Mouse (Mus musculus) bone marrow macrophage, adult 2 months (primary cell): Measurements from ENCODE around the gene Heatr9. TPM values are rescaled to one million over a fixed set of nuclear protein-coding genes. Genes with fewer than 3 reads are reported as not detected.
"Not testable (repeated sequence)": the region's sequence is repeated elsewhere in the genome, so short reads cannot be mapped to it uniquely, and the experiment has no call there.

Experiments used
- H3K27ac ChIP-seq: 2 replicates; pipeline ENCODE4 v1.5.1; 2012; ENCODE audit warnings: low read depth, low read length; ENCODE audit not compliant: insufficient read depth
- H3K4me1 ChIP-seq: 2 replicates; pipeline ENCODE4 v1.6.1; 2012; ENCODE audit warnings: low read length; ENCODE audit not compliant: control insufficient read depth, insufficient read depth
- H3K4me3 ChIP-seq: 2 replicates; pipeline ENCODE4 v1.5.1; 2012; ENCODE audit warnings: mild to moderate bottlenecking, low read length, moderate library complexity; ENCODE audit not compliant: insufficient read depth
- CTCF ChIP-seq: IDR thresholded peaks from 2 replicates; pipeline ENCODE4 v1.5.1; 2012; ENCODE audit warnings: low read depth, mild to moderate bottlenecking, low read length, moderate library complexity
- POLR2A ChIP-seq: IDR thresholded peaks from 2 replicates; pipeline ENCODE4 v1.6.1; 2012; ENCODE audit warnings: mild to moderate bottlenecking, low read depth, low read length, borderline replicate concordance
- polyA plus RNA-seq: library from polyadenylated mRNA; stranded (reverse); fragments of >200 nt; gene quantifications from 2 replicates; pipeline ENCODE4 v1.2.4, GENCODE M21; 2012; ENCODE audit not compliant: missing spikeins, insufficient read depth, insufficient read length

Gene Heatr9
- polyA plus RNA-seq, 1 experiment: not detected

DNA sequence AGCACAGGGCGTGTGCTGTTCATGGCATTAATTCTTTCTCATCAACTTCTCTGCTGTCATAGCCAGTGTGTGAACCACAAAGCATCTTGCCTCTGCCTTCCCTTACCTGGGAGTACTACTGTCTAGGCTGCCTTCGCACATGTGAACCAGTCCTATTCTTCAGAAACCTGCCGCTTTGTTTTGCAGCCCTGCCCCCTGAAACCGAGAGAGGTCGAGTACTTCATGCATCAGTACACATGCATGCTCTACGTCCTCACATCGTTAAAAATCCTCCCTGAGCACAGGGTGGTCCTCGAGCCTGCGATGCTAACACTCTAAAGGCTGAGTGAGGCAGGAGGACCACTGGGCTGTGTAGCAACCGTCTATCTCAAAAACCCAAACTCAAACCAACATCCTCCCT, 35.1 kb upstream of the Heatr9 start:
- Histone ChIP-seq H3K4me3 (no peak overlapping the region), H3K4me1 (peaks cover 17% of the 10 kb centered on the region), H3K27ac (no peak overlapping the region)
- TF ChIP-seq CTCF (no peak), POLR2A (no peak)

DNA sequence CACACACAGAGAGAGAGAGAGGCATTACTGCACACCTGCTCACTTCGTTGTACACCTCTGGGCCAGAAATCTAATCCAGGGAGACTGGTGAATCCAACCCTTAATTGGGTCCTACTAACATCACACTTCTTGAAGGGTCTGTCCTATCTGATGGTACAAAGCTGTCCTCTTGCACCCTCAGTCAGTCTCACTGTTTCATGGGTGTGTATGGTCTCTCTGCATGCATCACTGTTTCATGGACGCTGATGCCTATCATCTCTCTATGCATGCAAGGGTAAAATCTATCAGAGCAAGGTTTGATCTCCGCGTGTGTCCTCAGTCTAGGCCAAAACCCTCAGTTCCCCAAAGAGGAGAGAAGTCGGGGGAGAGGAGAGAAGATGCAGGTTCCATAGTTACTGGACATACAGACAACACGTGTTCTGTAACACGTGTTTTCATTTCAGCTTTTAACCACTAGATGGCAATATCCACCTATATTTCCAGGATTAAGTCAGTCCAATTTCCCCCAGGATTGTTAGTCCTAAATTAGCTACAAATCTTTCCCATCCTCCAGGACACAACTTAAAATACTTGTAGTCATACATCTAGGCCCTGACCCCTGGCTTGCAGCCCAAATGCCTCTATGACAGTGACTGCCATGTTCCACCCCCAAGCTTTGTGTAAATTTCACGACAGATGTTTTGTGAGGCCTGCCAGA, 34.3 kb upstream of the Heatr9 start:
- no peak overlapping the region for H3K4me3 ChIP-seq
- H3K4me1 ChIP-seq: peaks cover 15% of the 10 kb centered on the region
- no peak overlapping the region for H3K27ac ChIP-seq
- TF ChIP-seq POLR2A (no peak), CTCF (no peak; the same call in 1 of the 2 replicates)

DNA sequence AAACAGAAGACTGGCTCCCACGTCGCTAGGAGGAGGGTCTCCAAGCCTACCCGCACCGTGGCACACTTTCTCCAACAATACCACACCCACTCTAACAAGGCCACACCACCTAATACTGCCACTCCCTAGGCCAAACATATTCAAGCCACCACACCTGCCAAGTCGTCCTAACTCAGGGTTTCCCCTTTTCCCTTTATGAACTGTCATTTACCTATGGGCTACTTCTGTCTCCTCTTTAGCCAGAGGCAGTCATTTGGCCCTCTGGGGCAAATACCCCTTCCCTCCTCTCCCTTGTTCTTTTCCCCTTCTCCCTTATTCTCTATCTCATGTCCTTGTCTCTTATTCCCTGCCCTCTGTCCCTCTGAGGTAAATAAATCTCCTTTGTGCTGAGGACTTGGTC, 29.7 kb upstream of the Heatr9 start:
- H3K4me1 ChIP-seq: peaks cover 23% of the 10 kb centered on the region
- TF ChIP-seq CTCF (no peak), POLR2A (no peak)
- no peak overlapping the region for H3K4me3 ChIP-seq
- no peak overlapping the region for H3K27ac ChIP-seq

DNA sequence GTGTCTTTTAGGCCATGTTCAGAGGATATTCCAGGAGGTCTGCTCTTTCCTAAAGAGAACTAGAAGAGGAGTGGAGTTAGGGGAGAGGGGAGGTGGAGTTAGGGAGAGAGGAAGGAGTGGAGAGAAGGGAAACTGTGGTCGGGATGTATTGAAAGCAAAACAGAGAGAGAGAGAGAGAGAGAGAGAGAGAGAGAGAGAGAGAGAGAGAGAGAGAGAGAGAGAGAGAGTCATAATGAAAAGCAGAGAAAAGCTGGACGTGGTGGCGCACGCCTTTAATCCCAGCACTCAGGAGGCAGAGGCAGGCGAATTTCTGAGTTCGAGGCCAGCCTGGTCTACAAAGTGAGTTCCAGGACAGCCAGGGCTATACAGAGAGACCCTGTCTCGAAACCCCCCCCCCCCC, 29.1 kb upstream of the Heatr9 start:
- H3K4me1 ChIP-seq: peaks cover 21% of the 10 kb centered on the region
- not testable (repeated sequence) for H3K27ac ChIP-seq, H3K4me3 ChIP-seq

DNA sequence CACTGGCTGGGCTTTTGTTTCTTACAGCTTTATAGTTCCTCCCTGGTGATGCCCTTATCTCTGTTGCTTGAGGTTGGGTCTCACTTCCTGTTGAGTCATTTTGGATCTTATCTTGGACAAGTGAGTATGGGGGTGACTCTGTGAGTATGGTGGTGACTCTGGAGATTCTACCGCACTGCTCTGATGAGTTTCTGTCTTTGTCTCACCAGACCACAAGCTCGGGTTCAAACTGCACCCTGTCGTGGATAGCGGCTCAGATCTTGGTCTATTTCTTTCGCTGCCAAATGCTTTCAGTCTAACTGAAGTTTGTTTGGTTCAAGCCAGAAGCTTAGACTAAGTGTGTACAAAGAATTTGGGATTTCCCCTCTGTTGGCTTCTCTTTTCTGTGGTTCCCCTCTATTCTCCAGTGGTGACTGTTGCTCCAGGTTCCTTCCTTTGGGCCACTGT, 28.2 kb upstream of the Heatr9 start:
- Histone ChIP-seq H3K4me3 (peak overlapping the region; percentile 9), H3K27ac (peak overlapping the region; percentile 24), H3K4me1 (peaks cover 21% of the 10 kb centered on the region)
- TF ChIP-seq POLR2A (no peak), CTCF (no peak)

DNA sequence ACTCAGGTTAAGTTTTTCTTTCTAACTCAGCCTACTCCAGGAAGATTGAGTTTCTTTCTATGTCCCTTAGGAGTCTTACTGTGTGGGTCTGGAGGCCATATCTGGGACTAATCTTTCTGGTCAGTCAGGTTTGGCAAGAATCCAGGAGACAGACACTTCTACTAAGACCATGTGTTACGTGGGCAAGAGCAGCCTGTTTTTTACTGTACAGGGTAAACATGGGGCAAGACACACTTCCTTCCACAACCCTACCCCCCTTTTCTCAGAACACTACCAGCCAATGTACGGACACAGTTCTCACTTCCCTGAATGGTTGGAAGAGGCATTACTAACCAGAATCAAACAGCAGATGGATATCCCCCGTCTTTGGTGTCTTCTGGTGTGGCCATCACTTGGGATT, 22.2 kb upstream of the Heatr9 start:
- peak overlapping the region; percentile 60 for H3K27ac ChIP-seq
- peaks cover 40% of the 10 kb centered on the region for H3K4me1 ChIP-seq
- no peak overlapping the region for H3K4me3 ChIP-seq
- TF ChIP-seq CTCF (no peak), POLR2A (no peak)

DNA sequence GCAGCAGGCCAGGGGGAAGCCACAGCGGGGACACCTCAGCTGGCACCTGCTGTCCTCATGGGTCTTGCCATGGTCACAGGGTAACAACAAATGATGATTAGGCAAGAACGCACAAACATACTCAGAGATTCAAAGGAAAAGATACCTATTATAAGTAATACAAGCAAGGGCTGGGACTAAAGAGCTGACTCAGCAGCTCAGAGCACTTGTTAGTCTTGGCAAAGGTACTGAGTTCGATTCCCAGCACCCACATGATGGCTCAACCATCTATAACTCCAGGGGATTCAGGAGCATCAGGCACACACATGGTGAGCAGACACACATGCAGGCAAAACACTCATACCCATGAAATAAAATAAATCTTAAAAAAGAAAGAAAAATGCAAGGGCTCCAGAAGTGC, 19.4 kb upstream of the Heatr9 start:
- Histone ChIP-seq H3K27ac (peak overlapping the region; percentile 61), H3K4me3 (no peak overlapping the region), H3K4me1 (peaks cover 41% of the 10 kb centered on the region)
- no peak for TF ChIP-seq CTCF
- no peak for TF ChIP-seq POLR2A

DNA sequence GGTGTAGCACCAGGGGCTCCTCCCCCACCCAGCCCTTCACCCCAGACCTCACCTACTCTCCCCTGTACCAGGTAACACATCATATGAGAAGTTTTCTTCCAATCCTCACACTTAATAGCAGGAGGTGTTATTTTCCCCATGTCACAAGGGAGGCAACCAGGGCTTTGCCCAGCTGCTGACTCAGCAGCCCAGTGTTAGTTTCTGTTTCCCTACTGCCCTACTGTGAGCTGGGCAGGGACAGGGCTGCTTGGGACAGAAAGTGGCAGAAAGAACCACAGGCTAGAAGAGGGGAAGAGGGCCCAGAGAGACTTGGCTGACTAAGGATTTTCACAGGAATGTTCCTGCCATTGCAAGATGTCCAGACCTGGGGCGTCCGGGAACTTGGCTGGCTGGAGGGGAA, 19.0 kb upstream of the Heatr9 start:
- Histone ChIP-seq H3K4me1 (peaks cover 46% of the 10 kb centered on the region), H3K27ac (peak overlapping the region; percentile 61), H3K4me3 (no peak overlapping the region)
- TF ChIP-seq POLR2A: no peak
- no peak for TF ChIP-seq CTCF

DNA sequence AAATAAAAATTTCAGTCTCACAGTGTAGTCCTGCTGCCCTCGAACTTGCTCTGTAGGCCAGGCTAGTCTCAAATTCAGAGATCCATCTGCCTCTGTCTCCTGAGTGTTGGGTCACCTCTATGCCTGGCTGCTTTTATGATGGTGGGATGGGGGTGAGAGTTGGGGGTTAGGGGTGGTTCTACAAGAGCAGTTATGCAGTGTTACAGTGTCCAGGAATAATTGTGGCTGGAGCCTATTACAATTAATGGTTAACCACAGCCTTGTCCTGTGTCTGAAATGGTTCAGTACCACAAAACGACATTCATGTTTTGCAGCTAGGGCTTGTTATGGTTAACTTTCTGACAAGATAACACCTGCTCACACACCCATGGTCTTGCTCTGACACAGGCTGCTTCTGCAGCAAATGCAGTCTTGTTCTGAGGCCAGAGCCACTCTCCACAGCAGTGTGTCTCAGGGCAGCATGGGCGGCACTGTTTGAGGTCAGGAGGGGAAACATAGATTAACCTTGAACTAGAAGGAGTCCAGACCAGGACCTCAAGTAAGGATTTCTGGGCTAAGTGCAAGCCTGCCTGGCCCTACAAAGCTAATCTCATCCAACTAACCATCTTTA, 16.8 kb upstream of the Heatr9 start:
- H3K4me1 ChIP-seq: peaks cover 56% of the 10 kb centered on the region
- H3K4me3 ChIP-seq: no peak overlapping the region
- no peak overlapping the region for H3K27ac ChIP-seq
- TF ChIP-seq POLR2A (no peak), CTCF (no peak)

DNA sequence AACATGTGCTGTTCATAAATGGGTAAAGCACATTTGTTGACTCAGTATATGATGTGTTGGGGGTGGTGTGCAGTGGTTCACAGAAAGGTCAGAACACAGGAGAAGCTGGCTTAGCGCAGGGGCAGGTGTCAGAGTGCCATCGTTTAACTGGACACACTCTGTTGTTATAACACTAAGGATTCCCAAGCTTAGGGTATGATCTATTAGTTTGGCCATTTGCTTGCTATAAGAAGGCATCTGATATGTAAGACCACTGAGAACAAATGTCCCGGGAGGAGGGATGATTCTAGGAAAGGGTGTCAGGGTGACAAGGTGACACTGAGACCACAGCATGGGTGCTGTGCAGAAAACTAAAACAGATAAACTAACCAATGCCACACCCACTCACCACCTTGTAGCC, 14.9 kb upstream of the Heatr9 start:
- Histone ChIP-seq H3K27ac (no peak overlapping the region), H3K4me1 (peaks cover 58% of the 10 kb centered on the region), H3K4me3 (no peak overlapping the region)
- no peak for TF ChIP-seq POLR2A
- TF ChIP-seq CTCF: no peak
